ENCODE assay signal across 27 mouse cellular contexts in the genomic region with DNA sequence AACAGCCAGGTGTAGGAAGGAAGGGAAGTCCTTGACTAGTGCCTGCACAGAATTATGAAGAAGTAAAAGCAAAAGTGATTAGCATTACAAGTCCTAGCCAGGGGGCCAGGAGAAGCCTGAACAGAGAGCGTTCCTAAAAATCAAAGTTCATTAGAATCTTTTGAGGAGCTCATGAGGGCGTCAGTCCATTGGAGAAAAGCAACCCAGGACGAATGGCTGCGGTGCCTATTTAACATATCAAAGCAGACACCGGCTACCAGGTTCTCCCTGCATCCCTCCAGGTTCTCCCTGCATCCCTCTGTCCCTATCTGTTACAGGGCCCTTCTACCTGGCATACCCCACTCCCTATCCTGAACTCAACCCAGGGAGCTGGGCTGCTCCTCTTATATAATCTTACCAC.
"Had no signal": no experiment of that assay in that cellular context is flagged by ENCODE, and none has a peak within 500 bp of the region (broad histone marks: within the 10 kb centered on the region; RNA-seq: fewer than 3 reads in every experiment).

No protein-coding gene starts in this region.

- H3K4me2 ChIP-seq: heart, embryonic 11.5 days; heart, embryonic 13.5 days; heart, embryonic 15.5 days; hindbrain, embryonic 12.5 days; hindbrain, embryonic 14.5 days; intestine, embryonic 15.5 days; limb, embryonic 13.5 days; limb, embryonic 15.5 days; liver, embryonic 12.5 days had no signal

- H3K27ac ChIP-seq: heart, adult 2 months; heart, embryonic 13.5 days; heart, embryonic 15.5 days; hindbrain, embryonic 12.5 days; hindbrain, embryonic 14.5 days; intestine, embryonic 15.5 days; layer of hippocampus, adult 2 months; left cerebral cortex, adult 2 months; limb, embryonic 13.5 days; limb, embryonic 15.5 days; liver, embryonic 12.5 days; liver, embryonic 14.5 days had no signal

- H3K9me3 ChIP-seq: heart, embryonic 13.5 days; heart, embryonic 15.5 days; hindbrain, embryonic 12.5 days; intestine, embryonic 15.5 days; limb, embryonic 13.5 days; limb, embryonic 15.5 days; liver, embryonic 12.5 days had no signal

- H3K36me3 ChIP-seq: heart, embryonic 13.5 days; heart, embryonic 15.5 days; hindbrain, embryonic 12.5 days; intestine, embryonic 15.5 days; limb, embryonic 13.5 days; limb, embryonic 15.5 days; liver, embryonic 12.5 days had no signal

- ATAC-seq: hindbrain, embryonic 16.5 days; inflammation-experienced regulatory T-cells, adult 6 months; intestine, embryonic 15.5 days; intestine, postnatal 0 days; liver, embryonic 12.5 days had no signal

- H3K4me3 ChIP-seq: heart, adult 2 months; heart, embryonic 13.5 days; heart, embryonic 15.5 days; hindbrain, embryonic 12.5 days; intestine, embryonic 15.5 days; layer of hippocampus, adult 2 months; left cerebral cortex, adult 2 months; limb, embryonic 13.5 days; limb, embryonic 15.5 days; liver, embryonic 12.5 days had no signal

- H3K27me3 ChIP-seq: heart, embryonic 13.5 days; heart, embryonic 15.5 days; hindbrain, embryonic 12.5 days; intestine, embryonic 15.5 days; limb, embryonic 13.5 days; limb, embryonic 15.5 days had no signal

- H3K4me1 ChIP-seq: heart, embryonic 13.5 days; heart, embryonic 15.5 days; hindbrain, embryonic 12.5 days; intestine, embryonic 15.5 days; liver, embryonic 12.5 days had no signal

- DNase-seq: gastrocnemius, postnatal 14 days; gastrocnemius, postnatal 36 days; heart, adult 11 months; heart, adult 2 months; heart, postnatal 14 days; heart, postnatal 36 days; kidney, adult 18-20 months; kidney, adult 8-10 months; kidney, postnatal 10 days; kidney, postnatal 25 days; kidney, postnatal 4 days; left cerebral cortex, postnatal 4 days had no signal

- H3K9ac ChIP-seq: heart, embryonic 13.5 days; heart, embryonic 15.5 days; hindbrain, embryonic 12.5 days; hindbrain, embryonic 14.5 days; intestine, embryonic 15.5 days; limb, embryonic 13.5 days; limb, embryonic 15.5 days; liver, embryonic 12.5 days; liver, embryonic 14.5 days had no signal
